Mouse (Mus musculus) adrenal gland, adult 8-10 months (tissue): ENCODE results near the gene Pik3c2b. TPM values are rescaled to one million over a fixed set of nuclear protein-coding genes. Genes with fewer than 3 reads are reported as not detected.
"Not testable (repeated sequence)": the region's sequence is repeated elsewhere in the genome, so short reads cannot be mapped to it uniquely, and the experiment has no call there.

ENCODE experiments used
- DNase-seq: peaks from one replicate; pipeline ENCODE4 v3.0.0; 2022
- total RNA-seq, 4 experiments: library from RNA; stranded (reverse); gene quantifications; 2 replicates each; pipeline ENCODE4 v1.2.4; 2022

Gene Pik3c2b
- 10 to 100 TPM in 2 of 4 experiments, 1 to 10 TPM in 2; 6.1 to 12.5 (median 8.5) TPM for total RNA-seq

DNA sequence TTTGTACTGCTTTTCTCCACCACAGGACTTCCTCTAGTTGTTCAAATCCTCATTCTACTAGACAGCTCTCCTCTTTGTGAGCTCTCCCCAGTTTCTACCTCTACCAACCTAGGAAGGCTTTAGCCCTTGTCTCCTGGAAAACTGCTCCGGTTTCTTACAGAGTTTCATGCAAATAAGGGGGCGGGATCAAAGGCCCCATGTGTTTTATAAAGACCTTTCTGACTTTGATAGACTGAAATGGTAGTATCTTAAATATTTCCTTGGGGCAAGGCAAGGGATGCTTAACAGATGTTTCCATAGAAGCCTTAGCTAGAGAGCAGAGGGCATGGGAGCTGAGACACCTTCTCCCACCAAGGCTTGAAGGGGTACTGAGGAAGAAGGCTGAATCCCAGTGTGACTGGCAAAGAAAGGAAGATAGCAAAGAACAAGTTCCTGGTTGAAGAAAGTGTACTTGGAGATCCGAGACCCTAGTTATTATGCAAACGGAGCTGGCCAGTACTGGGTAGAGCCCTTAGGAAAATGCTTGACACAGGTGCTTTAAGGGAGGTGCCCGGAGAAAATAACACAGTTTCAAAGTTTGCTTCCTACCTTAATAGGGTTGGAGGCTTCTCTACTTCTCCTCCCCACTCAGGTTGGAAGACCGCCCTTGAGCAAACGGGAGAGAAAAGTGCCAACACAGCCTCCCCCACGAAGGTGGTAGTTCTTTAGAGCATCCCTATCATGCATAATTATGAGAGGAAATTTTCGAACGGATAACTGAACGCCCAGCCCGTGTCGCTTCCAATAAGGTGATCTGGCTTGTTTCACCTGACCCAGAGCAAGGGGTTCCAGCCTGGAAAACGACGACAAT lies at the start of gene Pik3c2b:
TSS of gene Pik3c2b (plus strand) at position 657 of the 850 bp plus-strand sequence.
- no peak for DNase-seq

DNA sequence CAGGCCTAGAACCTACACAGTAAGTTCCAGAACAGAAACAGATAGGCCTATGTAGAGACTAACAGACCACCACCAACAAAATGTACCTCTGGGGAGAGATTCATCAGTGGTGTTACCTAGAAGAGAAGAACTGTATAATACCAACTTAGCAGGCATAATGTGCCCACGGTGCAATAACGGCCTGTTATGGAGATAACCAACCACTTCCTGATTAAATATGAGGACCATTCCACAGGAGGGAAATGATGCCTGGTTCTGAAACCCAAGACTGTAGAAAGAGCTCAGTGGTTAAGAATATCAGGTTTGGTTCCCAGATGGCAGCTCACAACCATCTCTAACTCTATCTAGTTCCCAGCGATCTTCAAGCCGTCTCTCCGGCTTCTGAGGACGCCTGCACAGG lies 45.1 kb upstream of the Pik3c2b start:
- DNase-seq, result no peak

DNA sequence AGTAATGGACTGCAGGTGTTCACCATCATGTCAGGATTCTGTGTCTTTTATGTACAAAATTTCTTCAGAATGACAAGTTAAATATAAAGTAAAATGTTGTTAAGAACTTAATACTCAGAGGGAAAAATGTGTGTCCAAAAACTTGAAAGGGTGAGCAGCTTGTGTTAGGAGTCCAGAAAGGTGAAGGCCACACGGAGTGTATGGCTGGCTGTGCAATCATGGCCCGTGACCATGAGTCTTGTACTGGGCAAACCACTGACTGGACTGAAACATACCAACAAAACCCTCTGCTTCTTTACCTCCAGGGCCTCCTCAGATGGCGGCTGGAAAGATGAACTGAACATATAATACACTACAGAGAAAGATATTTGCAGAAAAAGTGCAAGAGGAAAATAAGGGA lies 38.9 kb upstream of the Pik3c2b start:
- peak; percentile 45 for DNase-seq

DNA sequence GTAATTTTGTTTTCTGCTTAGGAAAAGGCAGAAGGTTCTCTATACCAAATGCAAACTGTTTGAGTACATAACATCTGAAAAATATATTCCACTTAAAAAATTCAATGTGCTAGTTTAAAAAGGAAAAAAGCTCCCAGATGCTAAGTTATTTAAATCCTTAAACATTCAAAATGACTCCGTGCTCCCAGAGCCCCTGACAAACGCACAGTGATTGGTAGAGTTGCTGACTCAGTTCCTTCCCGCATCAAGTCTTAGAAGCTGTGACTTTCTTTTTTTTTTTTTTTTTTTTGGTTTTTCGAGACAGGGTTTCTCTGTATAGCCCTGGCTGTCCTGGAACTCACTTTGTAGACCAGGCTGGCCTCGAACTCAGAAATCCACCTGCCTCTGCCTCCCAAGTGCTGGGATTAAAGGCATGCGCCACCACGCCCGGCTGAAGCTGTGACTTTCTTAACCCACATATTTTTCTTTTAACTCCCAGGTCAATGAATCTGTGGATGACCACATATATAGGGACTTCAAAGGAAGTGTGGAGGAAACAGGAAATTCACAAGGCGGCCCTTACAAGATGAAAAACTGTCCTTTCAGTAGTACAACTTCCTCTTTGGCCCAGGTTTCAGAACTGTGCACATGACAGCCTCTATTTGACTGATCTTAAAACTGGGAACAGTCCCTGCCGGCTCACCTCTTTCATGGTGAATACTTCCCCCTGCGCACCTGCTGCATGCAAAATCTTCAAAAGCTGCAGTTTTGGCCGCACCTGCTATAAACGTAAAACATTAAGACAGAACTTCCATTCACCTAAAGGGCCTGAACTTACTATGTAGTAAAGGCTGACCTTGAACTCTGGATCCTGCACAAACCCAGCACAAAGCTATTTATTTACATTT lies 33.3 kb upstream of the Pik3c2b start:
- no peak for DNase-seq

DNA sequence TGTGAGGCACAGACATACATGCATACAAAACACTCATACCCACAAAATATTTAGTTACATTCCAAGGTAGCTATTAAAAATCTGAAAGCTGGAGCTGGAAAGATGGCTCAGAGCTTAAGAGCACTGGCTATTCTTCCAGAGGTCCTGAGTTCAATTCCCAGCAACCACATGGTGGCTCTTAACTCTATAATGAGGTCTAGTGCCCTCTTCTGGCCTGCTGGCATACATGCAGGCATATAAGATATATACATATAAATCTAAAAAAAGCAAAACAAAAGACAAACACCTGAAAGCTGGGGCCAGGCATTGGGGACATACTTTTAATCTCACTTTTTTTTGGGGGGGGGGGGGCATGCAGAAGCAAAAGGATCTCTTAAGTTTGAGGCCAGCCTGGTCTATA lies 32.1 kb upstream of the Pik3c2b start:
- no peak for DNase-seq

DNA sequence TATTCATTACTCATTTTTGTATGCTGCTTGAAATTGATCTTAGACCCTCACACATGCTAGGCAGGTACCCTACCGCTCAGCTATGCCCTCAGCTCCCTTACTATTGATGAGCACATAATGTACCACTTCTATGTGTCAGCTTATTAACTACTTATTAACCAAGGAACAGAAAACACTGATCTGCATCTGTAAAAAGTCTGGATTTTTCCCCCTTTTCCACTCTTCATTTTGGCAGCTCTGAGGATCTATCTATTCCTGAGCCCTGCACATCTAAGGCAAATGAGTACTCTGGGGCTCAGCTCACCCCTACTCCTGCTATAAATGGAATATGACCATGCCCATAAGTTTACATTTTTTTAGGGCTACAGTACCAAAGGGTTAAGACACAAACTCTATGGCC lies 31.3 kb upstream of the Pik3c2b start:
- no peak for DNase-seq

DNA sequence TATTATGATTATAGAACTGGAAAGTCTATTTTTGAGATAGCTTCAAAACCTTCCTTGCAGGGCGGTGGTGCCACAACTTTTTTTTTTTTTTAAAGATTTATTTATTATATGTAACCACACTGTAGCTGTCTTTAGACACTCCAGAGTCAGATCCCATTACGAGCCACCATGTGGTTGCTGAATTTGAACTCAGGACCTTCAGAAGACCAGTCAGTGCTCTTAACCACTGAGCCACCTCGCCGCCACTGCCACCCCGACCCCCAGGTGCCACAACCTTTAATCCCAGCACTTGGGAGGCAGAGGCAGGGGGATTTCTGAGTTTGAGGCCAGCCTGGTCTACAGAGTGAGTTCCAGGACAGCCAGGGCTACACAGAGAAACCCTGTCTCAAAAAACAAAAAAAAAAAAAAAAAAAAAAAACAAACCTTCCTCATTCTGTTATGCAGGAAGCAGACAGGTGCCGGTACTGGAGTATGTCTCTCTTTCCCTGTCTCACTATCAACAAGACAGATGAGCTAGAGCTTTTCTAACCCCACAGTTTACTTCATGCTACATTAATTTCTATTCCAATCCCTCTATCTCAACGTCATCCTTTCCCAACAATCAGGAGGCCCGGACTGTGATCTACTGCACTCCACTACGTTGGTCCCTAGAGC lies 28.6 kb upstream of the Pik3c2b start:
- DNase-seq, result no peak

DNA sequence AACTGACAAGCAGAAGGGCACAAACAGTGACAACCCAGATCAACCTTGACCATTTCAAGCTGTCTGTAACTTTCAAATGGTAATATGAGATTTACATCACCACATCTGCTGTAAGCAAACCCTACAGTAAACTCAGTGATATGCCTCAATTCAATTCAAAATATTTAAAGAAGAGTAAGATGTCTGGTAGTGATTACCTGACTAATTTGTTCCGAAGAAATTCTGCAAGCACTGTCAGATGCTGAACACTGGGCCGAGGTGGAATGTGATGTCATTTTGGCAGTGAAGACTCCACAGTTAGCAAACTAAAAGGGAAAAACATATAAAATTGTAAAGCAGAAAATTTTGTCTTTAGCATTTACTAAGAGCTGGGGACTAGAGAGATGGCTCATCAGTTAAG lies 26.9 kb upstream of the Pik3c2b start:
- no peak for DNase-seq

DNA sequence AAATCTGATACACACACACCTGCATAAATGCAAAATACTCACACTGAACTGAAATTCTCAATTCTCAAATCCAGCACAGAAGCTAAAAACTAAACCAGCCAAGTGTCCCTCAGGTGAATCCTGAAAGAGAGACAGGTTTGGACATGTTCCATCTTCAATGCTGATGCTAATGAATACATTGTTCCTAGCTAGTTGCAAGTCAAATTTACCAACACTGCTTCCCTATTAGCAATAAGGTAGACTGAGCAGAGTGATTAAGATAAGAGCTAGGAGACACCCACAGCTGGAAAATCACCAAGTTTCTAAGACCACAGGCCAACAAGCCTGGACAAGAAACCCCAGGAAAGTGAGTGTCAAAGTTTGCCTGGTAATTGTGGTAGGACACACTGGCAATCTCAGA lies 26.2 kb upstream of the Pik3c2b start:
- no peak for DNase-seq

DNA sequence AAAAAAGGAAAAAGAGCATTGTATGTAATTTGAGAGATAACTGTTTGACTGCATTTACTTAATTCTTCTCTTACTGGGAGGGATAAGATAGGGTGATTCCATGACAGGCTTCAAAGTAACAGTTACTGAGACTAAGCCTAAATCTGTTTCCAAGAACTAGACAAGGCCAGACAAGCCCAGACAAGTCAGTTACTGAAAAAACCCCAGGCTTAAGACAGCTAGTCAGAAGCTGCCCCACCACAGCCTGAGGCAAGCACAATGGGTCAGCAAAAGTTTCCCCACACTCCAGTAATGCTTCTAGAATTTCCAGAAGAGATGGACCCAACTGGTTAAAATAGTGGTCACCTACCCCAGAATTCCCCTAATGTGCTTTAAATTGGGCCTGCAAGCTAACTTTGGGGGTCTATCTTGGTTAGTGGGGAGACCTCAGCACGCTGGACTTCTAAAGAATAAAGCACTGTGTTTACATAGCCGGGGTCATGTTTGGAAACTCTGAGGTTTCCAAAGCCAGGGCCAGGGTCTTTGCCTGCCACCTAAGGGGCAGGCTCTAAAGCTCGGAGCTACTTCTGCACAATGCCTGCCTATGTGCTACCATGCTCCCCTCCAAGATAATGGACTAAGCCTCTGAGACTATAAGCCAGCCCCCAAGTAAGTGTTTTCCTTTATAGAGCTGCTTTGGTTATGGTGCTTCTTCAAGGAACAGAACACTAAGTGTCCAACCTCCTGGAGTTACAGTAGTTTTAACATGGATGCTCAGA lies 25.2 kb upstream of the Pik3c2b start:
- no peak for DNase-seq

DNA sequence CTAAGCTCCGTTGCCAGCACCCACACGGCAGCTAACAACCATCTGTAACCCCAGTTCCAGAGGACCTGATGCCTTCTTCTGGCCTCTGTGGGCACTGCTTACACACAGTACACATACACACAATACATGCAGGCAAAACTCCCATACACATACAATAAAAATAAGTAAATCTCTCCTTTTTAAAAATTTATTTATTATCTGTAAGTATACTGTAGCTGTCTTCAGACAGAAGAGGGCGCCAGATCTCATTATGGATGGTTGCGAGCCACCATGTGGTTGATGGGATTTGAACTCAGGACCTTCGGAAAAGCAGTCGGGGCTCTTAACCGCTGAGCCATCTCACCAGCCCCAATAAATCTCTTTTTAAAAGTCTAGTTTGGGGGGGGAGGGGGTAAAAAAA lies 24.1 kb upstream of the Pik3c2b start:
- DNase-seq, result no peak

DNA sequence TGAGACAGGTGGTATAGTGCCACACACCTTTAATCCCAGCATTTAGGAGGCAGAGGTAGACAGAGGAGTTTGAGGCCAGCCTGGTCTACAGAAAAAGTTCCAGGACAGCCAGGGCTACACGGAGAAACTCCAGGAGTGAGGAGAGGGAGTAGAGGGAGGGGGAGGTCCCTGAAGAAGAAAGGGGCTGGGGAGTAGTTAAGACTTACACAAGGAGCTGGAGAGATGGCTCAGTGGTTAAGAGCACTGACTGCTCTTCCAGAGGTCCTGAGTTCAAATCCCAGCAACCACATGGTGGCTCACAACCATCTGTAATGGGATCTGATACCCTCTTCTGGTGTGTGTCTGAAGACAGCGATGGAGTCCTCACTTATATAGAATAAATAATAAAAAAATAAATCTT lies 23.5 kb upstream of the Pik3c2b start:
- not testable (repeated sequence) for DNase-seq

DNA sequence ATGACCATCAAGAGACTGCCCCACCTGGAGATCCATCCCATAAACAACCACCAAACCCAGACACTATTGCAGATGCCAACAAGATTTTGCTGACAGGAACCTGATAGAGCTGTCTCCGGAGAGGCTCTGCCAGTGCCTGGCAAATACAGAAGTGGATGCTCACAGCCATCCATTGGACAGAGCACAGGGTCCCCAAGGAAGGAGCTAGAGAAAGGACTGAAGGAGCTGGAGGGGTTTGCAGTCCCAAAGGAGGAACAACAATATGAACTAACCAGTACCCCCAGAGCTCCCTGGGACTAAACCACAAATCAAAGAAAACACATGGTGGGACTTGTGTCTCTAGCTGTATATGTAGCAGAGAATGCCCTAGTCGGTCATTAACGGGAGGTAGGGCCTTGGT lies 21.7 kb upstream of the Pik3c2b start:
- DNase-seq, result not testable (repeated sequence)

DNA sequence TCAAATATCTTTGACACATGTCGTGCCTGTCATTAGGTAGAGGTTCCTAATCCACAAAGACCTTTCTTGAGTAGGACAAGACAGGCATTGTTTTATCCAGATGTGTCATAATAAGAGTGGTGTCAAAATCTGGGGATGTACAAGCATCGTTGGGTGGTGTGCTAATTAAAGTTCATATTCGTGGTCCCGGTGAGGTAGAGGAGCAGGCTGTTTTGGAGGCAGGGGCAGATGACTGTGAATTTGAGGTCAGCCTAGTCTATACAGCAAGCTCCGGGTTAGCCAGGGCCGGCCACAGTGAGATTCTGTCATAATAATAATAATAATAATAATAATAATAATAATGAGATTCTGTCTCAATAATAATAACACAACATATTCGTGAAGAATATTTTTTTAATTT lies 21.0 kb upstream of the Pik3c2b start:
- no peak for DNase-seq

DNA sequence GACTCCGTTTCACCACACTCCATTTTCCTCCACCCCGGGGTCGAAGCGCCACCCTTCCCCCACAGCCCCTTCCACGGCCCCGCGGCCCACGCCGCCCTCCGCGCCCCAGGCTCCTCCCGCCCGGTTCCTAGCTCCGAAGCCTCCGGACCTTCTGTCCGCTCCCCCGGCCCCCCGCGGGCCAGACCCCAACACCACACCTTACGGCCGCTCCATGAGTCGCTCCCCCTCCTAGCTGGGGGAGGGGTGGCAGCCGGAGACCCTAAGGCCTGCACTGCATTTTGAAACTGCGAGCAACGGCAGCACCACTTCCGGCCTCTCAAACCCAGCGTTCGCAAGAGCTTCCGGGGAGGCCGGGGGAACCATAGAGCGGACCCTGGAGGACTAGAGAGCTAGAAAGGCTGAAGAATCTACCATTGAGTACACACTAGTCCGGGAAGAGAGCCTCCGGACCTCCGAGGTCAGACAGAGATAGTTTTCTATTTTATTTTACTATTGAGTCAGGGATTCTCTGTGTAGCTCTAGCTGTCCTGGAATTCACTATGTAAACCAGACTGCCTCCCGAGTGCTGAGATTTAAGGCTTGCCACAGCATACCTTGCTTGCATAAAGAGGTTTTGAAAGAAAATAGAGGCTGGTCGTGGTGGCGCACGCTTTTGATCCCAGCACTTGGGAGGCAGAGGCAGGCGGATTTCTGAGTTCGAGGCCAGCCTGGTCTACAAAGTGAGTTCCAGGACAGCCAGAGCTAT lies 20.2 kb upstream of the Pik3c2b start:
- peak; percentile 87 for DNase-seq

DNA sequence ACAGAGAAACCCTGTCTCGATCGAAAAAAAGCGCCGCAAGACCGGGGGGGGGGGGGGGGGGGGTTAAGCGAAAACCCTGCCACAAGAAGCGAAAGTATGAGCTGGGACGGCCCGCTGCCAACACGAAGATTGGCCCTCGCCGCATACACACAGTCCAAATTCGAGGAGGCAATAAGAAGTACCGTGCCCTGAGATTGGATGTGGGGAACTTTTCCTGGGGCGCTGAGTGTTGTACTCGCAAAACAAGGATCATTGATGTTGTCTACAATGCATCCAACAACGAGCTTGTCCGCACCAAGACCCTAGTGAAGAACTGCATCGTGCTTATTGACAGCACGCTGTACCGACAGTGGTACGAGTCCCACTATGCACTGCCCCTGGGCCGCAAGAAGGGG lies 19.7 kb upstream of the Pik3c2b start:
- not testable (repeated sequence) for DNase-seq

DNA sequence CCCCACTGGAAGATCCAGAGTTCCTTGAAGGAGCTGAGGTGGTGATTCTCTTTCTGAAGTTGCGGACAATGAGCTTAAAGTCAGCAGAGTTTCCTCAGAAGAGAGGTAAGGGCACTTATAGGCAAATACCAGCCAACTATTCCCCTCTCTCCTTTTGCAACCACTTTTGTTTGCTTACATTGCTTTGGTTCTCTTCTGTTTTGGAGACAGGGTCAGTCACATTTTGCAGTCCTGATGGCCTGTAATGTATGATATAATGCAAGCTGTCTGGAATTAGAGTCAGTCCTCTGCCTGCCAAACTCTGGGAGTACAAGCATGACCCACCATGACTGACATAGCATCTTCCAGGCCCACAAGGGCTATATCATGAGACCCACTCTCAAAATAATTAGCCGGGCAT lies 18.3 kb upstream of the Pik3c2b start:
- no peak for DNase-seq

DNA sequence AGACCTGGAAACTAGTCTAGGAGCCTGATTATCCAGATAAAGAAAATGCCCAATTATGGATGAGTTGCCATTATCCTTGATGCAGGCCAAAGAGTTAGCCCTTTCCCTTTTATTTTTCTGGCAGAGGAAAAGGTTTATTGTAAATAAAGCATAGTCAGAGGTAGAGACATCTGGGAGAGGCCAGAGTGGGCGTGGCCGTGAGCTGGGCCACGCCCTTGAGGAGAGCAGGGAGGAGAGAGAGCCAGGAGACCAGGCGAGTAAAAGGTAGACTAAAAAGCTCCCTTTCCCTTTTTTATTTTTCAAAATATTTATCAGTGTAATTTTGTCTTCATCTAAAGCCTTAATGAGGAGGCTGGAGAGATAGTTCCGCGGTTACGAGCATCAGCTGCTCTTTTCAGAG lies 17.5 kb upstream of the Pik3c2b start:
- DNase-seq, result no peak

DNA sequence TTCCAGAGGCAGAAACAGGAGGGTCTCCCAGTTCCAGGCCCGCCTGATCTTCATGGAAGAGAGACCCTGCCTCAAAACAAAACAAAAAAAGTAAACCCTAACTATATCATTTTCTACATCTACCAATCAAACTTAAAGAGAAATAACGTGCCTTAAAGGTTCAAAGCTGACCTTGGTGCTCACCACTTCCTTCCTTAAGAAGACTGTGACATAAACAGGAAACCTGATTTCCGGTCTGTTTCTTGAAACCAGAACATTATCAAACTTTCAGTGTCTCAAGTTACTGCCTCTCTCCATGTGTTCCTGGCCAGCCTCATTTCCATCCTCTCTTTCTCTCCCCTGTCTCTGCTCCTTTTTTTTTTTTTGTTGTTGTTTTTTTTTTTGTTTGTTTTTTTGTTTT lies 15.7 kb upstream of the Pik3c2b start:
- DNase-seq, result no peak

DNA sequence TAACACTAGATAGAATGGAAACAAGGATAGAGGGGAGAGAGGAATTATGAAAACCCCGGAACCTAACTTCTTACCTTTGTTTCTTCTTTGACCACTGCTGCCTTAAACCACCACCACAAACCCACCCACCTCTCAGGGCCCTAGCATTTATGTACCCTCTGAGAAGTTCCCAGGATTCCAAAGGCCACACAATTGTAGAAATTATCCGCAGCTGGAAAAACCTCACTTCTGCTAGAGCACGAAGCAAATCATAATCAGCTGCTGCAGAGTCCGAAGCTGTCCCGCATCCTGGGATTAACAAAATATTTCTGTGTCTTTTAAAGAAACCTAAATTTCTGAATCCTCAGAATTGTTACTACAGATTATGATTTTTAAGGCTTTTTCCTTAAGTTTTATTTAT lies 15.0 kb upstream of the Pik3c2b start, which contains the start of gene Mdm4:
TSS of gene Mdm4 (minus strand) at position 101 of the 400 bp plus-strand sequence.
- no peak for DNase-seq

DNA sequence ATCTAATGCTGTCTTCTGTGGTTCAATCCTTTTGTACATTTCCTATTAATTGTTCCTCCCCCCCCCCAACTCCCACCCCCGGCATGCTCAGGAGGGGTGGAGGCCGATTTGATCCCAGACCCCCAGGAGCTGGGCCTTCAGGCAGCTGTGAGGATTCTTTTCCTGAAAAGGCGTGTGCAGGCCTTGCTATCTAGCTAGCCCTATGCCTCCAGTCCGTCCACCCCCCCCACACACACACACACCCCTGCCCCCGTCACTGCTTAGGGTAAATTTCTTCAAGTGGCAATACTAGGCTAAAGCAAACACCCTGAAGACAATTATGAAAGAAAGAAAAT lies 12.5 kb upstream of the Pik3c2b start:
- DNase-seq, result no peak
